Mouse (Mus musculus): ENCODE measurements at regions not wholly inside any gene's neighbourhood (a gene's known extent, or its start where the extent isn't known, plus 50 kb on each side); places are given as distances from the start of the nearest gene placed in this dataset.

DNA sequence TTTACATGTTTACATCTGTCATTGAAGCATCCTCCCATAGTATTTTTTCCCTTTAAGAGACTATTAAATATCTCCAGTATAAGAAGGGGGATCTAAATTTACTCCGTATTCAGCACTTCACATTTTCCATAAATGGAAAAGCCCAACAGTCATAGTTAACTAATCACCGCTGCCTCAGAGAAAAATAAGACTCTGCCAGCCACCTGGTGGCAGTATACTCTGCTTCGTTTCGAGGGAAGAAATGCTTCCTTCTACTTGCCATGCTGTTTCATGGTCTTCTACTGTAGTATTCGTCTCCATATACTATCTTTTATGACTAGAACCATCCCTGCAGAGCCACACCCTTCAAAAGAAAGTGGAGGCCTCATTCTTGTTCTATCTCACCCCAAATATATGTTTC is 52.0 kb upstream of the Tro start:
- peak in 1 of 2 experiments; percentile 10 for DNase-seq (ENCODE audit: low spot score in 2 of 2)
